Mouse (Mus musculus): ENCODE results near the gene Egfl8.

GRCm38 (mm10) chr17:34645256-34645829 lies 29.6 kb upstream of the Egfl8 start:
- TF ChIP-seq POLR2A (IDR thresholded peaks at IDR 0.05; ENCODE audit: insufficient read length, low read depth) = no peak
- no peak for TF ChIP-seq MYOG (IDR thresholded peaks at IDR 0.05; ENCODE audit: control insufficient read depth in 1 of 3, insufficient read depth in 1 of 3, insufficient read length in 2 of 3, low read depth in 2 of 3)

Measured in myocyte (in vitro differentiated cells).